Mouse (Mus musculus): ENCODE measurements at regions not wholly inside any gene's neighbourhood (a gene's known extent, or its start where the extent isn't known, plus 50 kb on each side); places are given as distances from the start of the nearest gene placed in this dataset.

DNA sequence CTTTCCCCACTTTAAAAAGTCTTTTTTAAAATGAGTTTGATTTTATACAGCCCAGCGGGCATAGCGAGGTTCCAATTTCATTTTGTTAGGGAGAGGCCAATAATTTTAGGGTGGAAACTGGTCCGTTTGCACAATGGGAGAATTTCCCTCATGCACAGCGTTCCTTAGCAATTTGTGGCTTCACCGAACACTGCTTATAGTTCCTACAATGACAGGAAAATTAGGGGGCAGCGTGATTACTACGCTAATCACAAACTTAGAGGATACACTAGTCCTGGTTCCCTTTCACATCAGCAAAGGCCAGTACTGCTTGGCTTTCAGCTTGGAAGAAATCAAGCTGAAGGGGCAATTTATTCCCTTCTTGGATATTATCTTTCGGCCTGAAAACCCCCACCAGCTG is 745.1 kb upstream of the Gm19410 start:
- H3K9ac ChIP-seq (ENCODE audit: low read length), result no peak overlapping the region
- H3K9me3 ChIP-seq (replicated peaks; ENCODE audit: control insufficient read depth, low read length), result no peaks in the 10 kb centered on the region; the same call in 1 of the 2 replicates
- no peak overlapping the region for H3K4me2 ChIP-seq (ENCODE audit: low read length)
- H3K4me1 ChIP-seq (ENCODE audit: control insufficient read depth, insufficient read depth, low read length), result 0 out of 2 replicates have a peak, but pooled peaks cover 4% of the 10 kb centered on the region
- WGBS, result 68% methylated on average over 8 of the region's 8 CpGs
- H3K27me3 ChIP-seq (replicated peaks; ENCODE audit: control insufficient read depth, insufficient read depth, low read length), result no peaks in the 10 kb centered on the region
- DNase-seq (ENCODE audit: low spot score), result peak; percentile 39
- peak overlapping the region; percentile 14; the same call in 1 of the 2 replicates for H3K27ac ChIP-seq (ENCODE audit: low read depth, low read length)
- H3K4me3 ChIP-seq (ENCODE audit: low read depth, low read length), result no peak overlapping the region
- H3K36me3 ChIP-seq (ENCODE audit: control insufficient read depth, insufficient read depth, low read length), result no peaks in the 10 kb centered on the region
- ATAC-seq, result no peak

DNA sequence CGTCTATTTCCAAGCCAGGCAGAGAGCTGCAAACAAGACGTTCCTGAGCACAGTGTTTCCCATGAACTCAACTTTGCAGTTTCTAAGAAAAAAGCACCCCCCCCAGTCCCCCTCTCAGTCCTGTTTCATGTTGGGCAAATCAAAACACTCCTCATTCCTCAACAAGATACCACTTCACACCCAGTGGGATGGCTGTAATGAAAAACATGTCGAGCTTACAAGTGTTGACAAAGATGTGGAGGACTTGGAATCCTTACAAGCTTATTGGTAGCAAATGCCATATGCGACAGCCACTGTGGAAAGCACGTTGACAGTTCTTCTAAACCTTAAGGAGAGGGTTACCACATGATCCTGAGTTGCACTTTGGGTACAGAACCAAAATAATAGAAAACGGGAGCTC is 742.9 kb upstream of the Gm19410 start:
- Histone ChIP-seq H3K4me2 (ENCODE audit: low read length) (no peak overlapping the region), H3K27ac (ENCODE audit: low read depth, low read length) (no peak overlapping the region), H3K9me3 (replicated peaks; ENCODE audit: control insufficient read depth, low read length) (no peaks in the 10 kb centered on the region; the same call in 1 of the 2 replicates), H3K27me3 (replicated peaks; ENCODE audit: control insufficient read depth, insufficient read depth, low read length) (no peaks in the 10 kb centered on the region), H3K9ac (ENCODE audit: low read length) (no peak overlapping the region), H3K36me3 (ENCODE audit: control insufficient read depth, insufficient read depth, low read length) (no peaks in the 10 kb centered on the region), H3K4me3 (ENCODE audit: low read depth, low read length) (no peak overlapping the region), H3K4me1 (ENCODE audit: control insufficient read depth, insufficient read depth, low read length) (0 out of 2 replicates have a peak, but pooled peaks cover 4% of the 10 kb centered on the region)
- 71% methylated on average over 6 of the region's 6 CpGs for WGBS
- DNase-seq (ENCODE audit: low spot score), result peak; percentile 63
- ATAC-seq, result peak; percentile 54; the same call in 1 of the 2 replicates

DNA sequence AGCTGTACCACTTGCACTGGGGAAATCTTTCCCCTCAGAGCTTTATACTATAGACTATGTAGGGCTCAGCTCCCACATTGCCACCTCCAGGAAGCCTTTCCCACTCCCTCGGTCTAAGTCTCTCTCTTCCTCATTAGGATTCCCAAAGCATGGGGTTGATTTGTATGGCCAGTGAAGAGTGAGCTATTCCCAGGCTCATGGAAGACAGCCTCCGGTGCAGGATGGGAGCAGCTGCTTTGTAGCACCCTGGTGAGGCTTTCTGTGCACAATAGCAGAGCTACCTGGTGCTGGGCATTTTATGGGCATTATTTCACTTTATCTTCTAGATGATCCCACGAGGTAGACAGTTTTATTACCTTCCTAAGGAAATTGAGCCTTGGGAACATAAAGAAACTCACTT is 717.8 kb upstream of the Gm19410 start:
- Histone ChIP-seq H3K27ac (ENCODE audit: low read depth, low read length) (no peak overlapping the region), H3K4me1 (ENCODE audit: control insufficient read depth, insufficient read depth, low read length) (no peaks in the 10 kb centered on the region), H3K36me3 (ENCODE audit: control insufficient read depth, insufficient read depth, low read length) (no peaks in the 10 kb centered on the region), H3K4me3 (ENCODE audit: low read depth, low read length) (no peak overlapping the region), H3K27me3 (replicated peaks; ENCODE audit: control insufficient read depth, insufficient read depth, low read length) (no peaks in the 10 kb centered on the region), H3K4me2 (ENCODE audit: low read length) (no peak overlapping the region), H3K9me3 (replicated peaks; ENCODE audit: control insufficient read depth, low read length) (no peaks in the 10 kb centered on the region), H3K9ac (ENCODE audit: low read length) (no peak overlapping the region)
- ATAC-seq (no peak), DNase-seq (ENCODE audit: low spot score) (no peak)
- WGBS, result 73% methylated on average over 3 of the region's 3 CpGs

DNA sequence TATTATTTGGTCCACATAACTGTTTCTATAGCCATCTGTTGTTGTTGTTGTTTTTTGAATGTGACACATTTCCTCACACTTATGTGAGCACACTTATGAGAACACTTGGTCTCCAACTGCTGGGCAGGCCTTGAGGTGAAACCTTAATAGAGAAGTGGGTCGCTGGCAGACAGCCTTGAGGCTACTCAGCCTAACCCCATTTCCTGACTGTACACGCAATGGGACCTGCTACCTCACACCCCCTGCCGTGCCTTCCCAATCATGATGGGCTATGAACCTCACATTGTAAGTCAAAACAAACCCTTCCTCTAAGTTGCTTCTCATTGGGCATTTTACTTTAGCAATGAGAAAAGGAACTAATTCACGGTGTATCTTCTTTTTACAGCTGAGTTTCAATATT is 712.1 kb upstream of the Gm19410 start:
- Histone ChIP-seq H3K4me3 (ENCODE audit: low read depth, low read length) (no peak overlapping the region), H3K27me3 (replicated peaks; ENCODE audit: control insufficient read depth, insufficient read depth, low read length) (no peaks in the 10 kb centered on the region), H3K4me1 (ENCODE audit: control insufficient read depth, insufficient read depth, low read length) (no peaks in the 10 kb centered on the region), H3K36me3 (ENCODE audit: control insufficient read depth, insufficient read depth, low read length) (no peaks in the 10 kb centered on the region), H3K4me2 (ENCODE audit: low read length) (no peak overlapping the region), H3K9ac (ENCODE audit: low read length) (no peak overlapping the region), H3K27ac (ENCODE audit: low read depth, low read length) (no peak overlapping the region), H3K9me3 (replicated peaks; ENCODE audit: control insufficient read depth, low read length) (no peaks in the 10 kb centered on the region)
- WGBS, result 93% methylated on average over 4 of the region's 4 CpGs
- DNase-seq (ENCODE audit: low spot score) (no peak), ATAC-seq (no peak)

DNA sequence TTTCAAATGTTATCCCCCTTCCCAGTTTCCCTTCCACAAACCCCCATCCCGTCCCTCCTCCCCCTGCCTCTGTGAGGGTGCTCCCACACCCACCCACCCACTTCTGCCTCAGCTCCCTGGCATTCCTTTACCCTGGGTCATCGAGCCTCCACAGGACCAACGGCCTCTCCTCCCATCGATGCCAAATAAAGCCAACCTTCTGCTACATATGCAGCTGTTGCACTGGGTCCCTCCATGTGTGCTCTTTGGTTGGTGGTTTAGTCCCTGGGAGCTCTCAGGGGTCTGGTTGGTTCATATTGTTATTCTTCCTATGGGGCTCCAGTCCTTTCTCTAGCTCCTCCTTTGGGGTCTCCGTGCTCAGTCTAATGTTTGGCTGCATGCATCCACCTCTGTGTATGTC is 704.5 kb upstream of the Gm19410 start:
- Histone ChIP-seq H3K9me3 (replicated peaks; ENCODE audit: control insufficient read depth, low read length) (no peaks in the 10 kb centered on the region), H3K4me3 (ENCODE audit: low read depth, low read length) (no peak overlapping the region), H3K9ac (ENCODE audit: low read length) (no peak overlapping the region), H3K4me2 (ENCODE audit: low read length) (no peak overlapping the region), H3K36me3 (ENCODE audit: control insufficient read depth, insufficient read depth, low read length) (no peaks in the 10 kb centered on the region), H3K4me1 (ENCODE audit: control insufficient read depth, insufficient read depth, low read length) (no peaks in the 10 kb centered on the region), H3K27ac (ENCODE audit: low read depth, low read length) (no peak overlapping the region), H3K27me3 (replicated peaks; ENCODE audit: control insufficient read depth, insufficient read depth, low read length) (no peaks in the 10 kb centered on the region)
- no peak for ATAC-seq
- no peak for DNase-seq (ENCODE audit: low spot score)
- WGBS, result 93% methylated on average over 5 of the region's 5 CpGs

DNA sequence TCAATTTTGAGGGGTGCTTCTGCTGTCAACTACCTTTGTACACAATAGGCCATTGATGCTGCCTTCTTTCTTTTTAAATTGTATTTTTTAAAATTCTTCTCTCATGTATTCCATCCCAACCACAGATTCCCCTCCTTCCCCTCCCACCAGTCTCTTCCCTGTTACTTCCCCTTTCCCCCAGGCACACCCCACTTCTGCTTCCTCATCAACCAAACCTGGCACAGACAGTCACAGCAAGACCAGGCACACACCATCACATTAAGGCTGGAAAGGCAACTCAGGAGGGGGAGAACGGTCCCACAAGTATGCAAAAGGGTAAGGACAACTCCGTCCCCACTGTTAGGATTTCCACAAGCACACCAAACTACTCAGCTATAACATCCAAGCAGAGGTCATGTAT is 697.4 kb upstream of the Gm19410 start:
- Histone ChIP-seq H3K36me3 (ENCODE audit: control insufficient read depth, insufficient read depth, low read length) (no peaks in the 10 kb centered on the region), H3K27me3 (replicated peaks; ENCODE audit: control insufficient read depth, insufficient read depth, low read length) (no peaks in the 10 kb centered on the region), H3K9ac (ENCODE audit: low read length) (no peak overlapping the region), H3K4me1 (ENCODE audit: control insufficient read depth, insufficient read depth, low read length) (no peaks in the 10 kb centered on the region; the same call in 1 of the 2 replicates), H3K4me2 (ENCODE audit: low read length) (no peak overlapping the region), H3K9me3 (replicated peaks; ENCODE audit: control insufficient read depth, low read length) (no peaks in the 10 kb centered on the region), H3K27ac (ENCODE audit: low read depth, low read length) (no peak overlapping the region), H3K4me3 (ENCODE audit: low read depth, low read length) (no peak overlapping the region)
- WGBS, result 93% methylated on average over 2 of the region's 2 CpGs
- DNase-seq (ENCODE audit: low spot score) (no peak), ATAC-seq (no peak)

DNA sequence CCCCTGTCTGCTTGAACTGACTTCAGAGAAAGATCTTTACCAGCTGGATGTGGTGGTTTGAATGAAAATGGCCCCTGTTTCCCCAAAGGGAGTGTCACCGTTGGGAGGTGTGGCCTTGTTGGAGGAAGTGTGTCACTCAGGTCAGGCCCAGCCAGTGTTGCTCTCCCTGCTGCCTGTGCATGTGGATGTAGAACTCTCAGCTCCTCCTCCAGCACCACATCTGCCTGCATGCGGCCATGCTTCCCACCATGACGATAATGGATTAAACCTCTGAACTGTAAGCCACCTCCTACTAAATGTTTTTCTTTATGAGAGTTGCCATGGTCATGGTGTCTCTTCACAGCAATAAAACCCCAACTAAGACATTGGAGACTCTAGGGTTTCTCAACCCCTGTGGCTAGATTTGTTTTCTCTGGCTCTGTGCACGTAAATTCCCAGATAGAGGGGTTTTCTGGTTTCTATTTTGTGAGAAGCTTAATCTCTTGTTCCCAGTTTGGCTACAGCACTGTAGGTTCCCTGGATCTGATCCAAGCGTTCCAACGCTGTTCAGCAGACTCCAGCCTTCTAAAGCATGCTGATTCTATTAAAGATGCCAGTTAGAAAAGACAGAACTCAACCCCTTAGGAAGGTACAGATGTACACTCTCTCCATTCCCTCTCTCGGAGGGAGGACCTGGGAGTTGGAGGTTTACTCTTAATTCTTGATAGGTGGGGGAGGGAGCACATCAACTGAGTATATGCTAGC is 695.2 kb upstream of the Gm19410 start:
- H3K36me3 ChIP-seq (ENCODE audit: control insufficient read depth, insufficient read depth, low read length), result no peaks in the 10 kb centered on the region
- no peak overlapping the region for H3K4me3 ChIP-seq (ENCODE audit: low read depth, low read length)
- H3K9ac ChIP-seq (ENCODE audit: low read length), result no peak overlapping the region
- no peaks in the 10 kb centered on the region for H3K27me3 ChIP-seq (replicated peaks; ENCODE audit: control insufficient read depth, insufficient read depth, low read length)
- no peaks in the 10 kb centered on the region; the same call in 1 of the 2 replicates for H3K4me1 ChIP-seq (ENCODE audit: control insufficient read depth, insufficient read depth, low read length)
- H3K4me2 ChIP-seq (ENCODE audit: low read length), result no peak overlapping the region
- 69% methylated on average over 7 of the region's 7 CpGs for WGBS
- H3K27ac ChIP-seq (ENCODE audit: low read depth, low read length), result no peak overlapping the region
- peak; percentile 60 for DNase-seq (ENCODE audit: low spot score)
- no peak for ATAC-seq
- H3K9me3 ChIP-seq (replicated peaks; ENCODE audit: control insufficient read depth, low read length), result no peaks in the 10 kb centered on the region

DNA sequence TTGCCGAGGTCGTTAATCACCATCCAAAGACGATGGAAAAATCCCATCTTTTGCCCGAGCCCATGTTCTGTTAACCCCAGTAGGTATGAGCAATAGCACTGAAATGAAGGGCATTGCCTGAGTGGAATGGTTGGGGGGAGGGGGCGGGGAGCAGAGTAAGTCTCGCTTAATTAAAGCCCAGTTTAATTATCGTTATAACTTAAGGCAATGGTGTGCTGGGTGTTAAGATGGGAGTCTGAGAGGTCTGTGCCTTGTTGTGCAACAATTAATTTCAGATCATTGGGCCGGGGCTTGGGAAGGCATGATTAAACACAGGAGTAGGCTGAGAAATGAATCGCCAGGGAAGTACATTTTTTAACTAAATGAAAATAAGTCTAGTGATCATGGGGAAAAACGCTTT is 689.6 kb upstream of the Gm19410 start:
- 44% methylated on average over 10 of the region's 10 CpGs for WGBS
- ATAC-seq, result no peak

DNA sequence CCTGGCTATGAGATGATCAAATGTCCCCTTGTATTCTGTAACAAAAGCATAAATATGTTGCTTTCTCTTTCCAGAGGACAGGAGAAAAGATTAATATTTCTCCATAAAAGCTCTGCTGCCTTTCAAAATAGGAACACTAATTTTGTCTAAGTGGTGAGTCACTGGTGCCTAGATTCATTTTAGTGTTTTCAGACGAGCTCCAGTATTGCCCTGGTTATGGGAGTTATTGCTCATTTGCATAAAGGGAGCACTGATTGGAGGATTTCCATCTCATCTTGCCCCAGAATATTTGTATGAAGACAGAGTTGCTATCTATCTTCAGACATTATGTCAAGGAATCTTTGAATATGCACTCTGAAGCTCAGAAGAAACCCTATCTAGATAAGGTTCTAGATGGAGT is 682.4 kb upstream of the Gm19410 start:
- H3K27me3 ChIP-seq (replicated peaks; ENCODE audit: control insufficient read depth, insufficient read depth, low read length), result no peaks in the 10 kb centered on the region
- no peak overlapping the region for H3K4me3 ChIP-seq (ENCODE audit: low read depth, low read length)
- ATAC-seq (no peak), DNase-seq (ENCODE audit: low spot score) (no peak)
- H3K4me2 ChIP-seq (ENCODE audit: low read length), result no peak overlapping the region
- no peak overlapping the region for H3K27ac ChIP-seq (ENCODE audit: low read depth, low read length)
- no peak overlapping the region for H3K9ac ChIP-seq (ENCODE audit: low read length)
- H3K9me3 ChIP-seq (replicated peaks; ENCODE audit: control insufficient read depth, low read length), result no peaks in the 10 kb centered on the region
- no peaks in the 10 kb centered on the region for H3K36me3 ChIP-seq (ENCODE audit: control insufficient read depth, insufficient read depth, low read length)
- no peaks in the 10 kb centered on the region for H3K4me1 ChIP-seq (ENCODE audit: control insufficient read depth, insufficient read depth, low read length)
- WGBS, result 44% methylated on average over 1 of the region's 1 CpGs

More for the DNA sequence above, 689.6 kb upstream of the Gm19410 start:
- no peaks in the 10 kb centered on the region for H3K4me1 ChIP-seq (ENCODE audit: control insufficient read depth, insufficient read depth, low read length)
- no peak overlapping the region for H3K27ac ChIP-seq (ENCODE audit: low read depth, low read length)
- H3K4me3 ChIP-seq (ENCODE audit: low read depth, low read length), result no peak overlapping the region
- no peak overlapping the region for H3K4me2 ChIP-seq (ENCODE audit: low read length)
- DNase-seq (ENCODE audit: low spot score), result no peak
- H3K9me3 ChIP-seq (replicated peaks; ENCODE audit: control insufficient read depth, low read length), result no peaks in the 10 kb centered on the region
- H3K27me3 ChIP-seq (replicated peaks; ENCODE audit: control insufficient read depth, insufficient read depth, low read length), result no peaks in the 10 kb centered on the region
- no peaks in the 10 kb centered on the region for H3K36me3 ChIP-seq (ENCODE audit: control insufficient read depth, insufficient read depth, low read length)
- H3K9ac ChIP-seq (ENCODE audit: low read length), result no peak overlapping the region

Measured in forebrain, embryonic 14.5 days (tissue).